Mouse (Mus musculus) spleen, adult 10 weeks (tissue): Measurements from ENCODE around the gene Brat1. TPM values are rescaled to one million over a fixed set of nuclear protein-coding genes. Genes with fewer than 3 reads are reported as not detected.

Experiments
- polyA plus RNA-seq: library from polyadenylated mRNA; stranded (reverse); fragments of 350-450 nt; fragmentation: Illumina TruSeq; extraction: RNeasy Lipid Tissue Mini Kit (QIAGEN cat#74804); gene quantifications from one replicate; pipeline ENCODE4 v1.2.3, GENCODE M21; 2015; ENCODE audit warnings: low replicate concordance; ENCODE audit not compliant: insufficient read depth

Gene Brat1
- 10.6 TPM for polyA plus RNA-seq

DNA sequence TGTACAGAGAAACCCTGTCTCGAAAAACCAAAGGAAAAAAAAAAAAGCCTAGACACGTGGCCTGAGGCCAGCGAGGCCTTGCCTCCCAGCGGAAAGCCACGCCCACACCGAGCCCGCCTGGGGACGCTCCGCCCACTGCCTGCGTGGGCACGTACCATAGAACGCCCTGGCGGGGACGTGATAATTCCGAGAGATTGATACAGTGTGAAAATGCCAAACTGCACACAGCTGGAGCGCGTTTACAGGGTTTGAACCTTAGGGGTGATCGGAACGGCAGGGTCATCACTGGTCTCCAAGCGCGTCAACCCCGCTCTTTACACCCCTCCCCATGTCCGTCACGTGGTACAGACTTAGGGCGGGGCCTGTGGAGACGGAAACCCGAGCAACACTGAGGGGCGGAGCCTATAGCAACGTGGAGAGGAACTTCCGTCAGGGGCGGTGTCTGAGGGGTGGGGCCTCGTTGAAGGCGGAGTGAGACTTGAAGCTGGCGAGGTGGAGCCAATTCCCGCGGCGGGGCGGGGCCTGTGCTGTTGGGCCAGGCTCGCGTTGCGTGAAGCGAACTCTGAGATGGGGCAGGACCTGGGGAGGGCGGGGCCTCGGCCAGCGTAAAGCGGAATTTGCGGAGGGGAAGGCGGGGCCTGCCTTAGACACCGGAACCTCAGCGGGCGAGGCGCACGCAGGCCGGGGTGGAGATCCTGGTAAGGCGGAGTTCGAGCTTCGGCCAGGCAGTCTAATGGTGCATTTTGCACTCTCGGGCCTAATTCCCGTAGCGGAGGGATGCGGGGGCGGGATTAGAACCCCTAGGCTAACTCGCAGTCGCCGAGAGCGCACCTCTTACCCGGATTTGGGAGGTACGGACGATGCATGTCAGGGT lies at the start of gene Brat1:
TSS of gene Brat1 (plus strand) at position 634 of the 874 bp plus-strand sequence.

DNA sequence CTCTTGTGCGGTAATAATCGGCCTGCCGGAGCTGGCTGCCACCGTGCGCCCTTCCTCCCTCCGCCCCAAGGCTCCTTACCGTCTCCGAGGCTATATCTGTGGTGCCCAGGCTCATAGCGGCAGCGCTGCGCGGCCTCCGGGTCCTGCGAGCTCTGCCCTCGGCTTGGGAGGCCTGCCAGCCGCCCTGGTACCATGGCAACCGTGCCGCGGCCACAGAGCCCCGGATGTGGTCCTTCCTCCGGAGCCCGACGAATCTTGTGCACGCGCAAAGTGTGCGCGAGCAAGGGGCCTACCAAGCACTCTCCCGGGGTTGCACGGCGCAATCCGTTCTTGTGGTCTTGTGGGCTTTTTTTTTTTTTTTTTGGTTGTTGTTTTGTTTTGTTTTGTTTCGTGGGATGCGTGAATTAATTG lies 2.7 kb upstream of the Brat1 start, which contains the start of gene Iqce:
TSS of gene Iqce (minus strand) at position 276 of the 411 bp plus-strand sequence.

DNA sequence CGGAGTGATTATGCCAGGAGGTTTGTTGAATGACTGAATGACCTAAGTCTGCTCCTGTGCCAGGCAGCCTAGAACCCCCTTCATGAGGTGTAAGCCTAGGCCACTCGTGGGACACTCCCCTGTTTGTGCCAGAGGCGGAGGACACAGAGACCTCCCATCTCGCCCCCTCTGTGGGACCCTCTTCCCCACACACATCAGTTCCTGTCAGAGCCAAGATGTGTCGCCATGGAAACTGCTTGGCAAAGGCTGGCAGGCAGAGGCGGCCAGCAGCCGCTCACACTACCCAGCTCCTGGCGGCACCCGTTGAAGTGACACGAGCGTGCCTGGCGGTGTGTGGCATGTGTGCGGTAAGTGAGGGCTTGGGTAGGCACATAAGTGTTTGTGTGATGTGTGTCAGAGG lies 19.0 kb downstream of the Brat1 start, which contains the start of gene Amz1:
TSS of gene Amz1 (plus strand) at position 306 of the 400 bp plus-strand sequence.

Other genes starting within 250 kb of the Brat1 start
- gene Chst12, start 199.5 kb upstream of the Brat1 start, polyA plus RNA-seq, result 6.2 TPM
- not detected for gene Grifin, start 139.9 kb upstream of the Brat1 start, polyA plus RNA-seq
- gene Lfng, start 97.7 kb upstream of the Brat1 start, polyA plus RNA-seq, result 28.2 TPM
- gene Ttyh3, start 56.0 kb upstream of the Brat1 start, polyA plus RNA-seq, result 19.2 TPM
- gene Iqce, start 2.6 kb upstream of the Brat1 start, polyA plus RNA-seq, result 15.1 TPM
- gene Amz1, start 19.1 kb downstream of the Brat1 start, polyA plus RNA-seq, result 9.0 TPM
- gene Gna12, start 125.4 kb downstream of the Brat1 start, polyA plus RNA-seq, result 18.7 TPM